Mouse (Mus musculus) testis, adult 2 months (tissue): ENCODE measurements around the gene Ubr2.

Source experiments
- CTCF ChIP-seq: fragments of 200-500 bp; IDR thresholded peaks from 2 replicates; pipeline ENCODE4 v1.5.1; 2012; ENCODE audit warnings: low read depth, mild to moderate bottlenecking, inconsistent platforms, low read length, moderate library complexity; ENCODE audit not compliant: control insufficient read depth, insufficient read depth, insufficient replicate concordance
- POLR2A ChIP-seq: fragments of 200-500 bp; IDR thresholded peaks from 2 replicates; pipeline ENCODE4 v1.6.1; 2012; ENCODE audit warnings: low read depth, mild to moderate bottlenecking, inconsistent platforms, low read length, moderate library complexity; ENCODE audit not compliant: control insufficient read depth

DNA sequence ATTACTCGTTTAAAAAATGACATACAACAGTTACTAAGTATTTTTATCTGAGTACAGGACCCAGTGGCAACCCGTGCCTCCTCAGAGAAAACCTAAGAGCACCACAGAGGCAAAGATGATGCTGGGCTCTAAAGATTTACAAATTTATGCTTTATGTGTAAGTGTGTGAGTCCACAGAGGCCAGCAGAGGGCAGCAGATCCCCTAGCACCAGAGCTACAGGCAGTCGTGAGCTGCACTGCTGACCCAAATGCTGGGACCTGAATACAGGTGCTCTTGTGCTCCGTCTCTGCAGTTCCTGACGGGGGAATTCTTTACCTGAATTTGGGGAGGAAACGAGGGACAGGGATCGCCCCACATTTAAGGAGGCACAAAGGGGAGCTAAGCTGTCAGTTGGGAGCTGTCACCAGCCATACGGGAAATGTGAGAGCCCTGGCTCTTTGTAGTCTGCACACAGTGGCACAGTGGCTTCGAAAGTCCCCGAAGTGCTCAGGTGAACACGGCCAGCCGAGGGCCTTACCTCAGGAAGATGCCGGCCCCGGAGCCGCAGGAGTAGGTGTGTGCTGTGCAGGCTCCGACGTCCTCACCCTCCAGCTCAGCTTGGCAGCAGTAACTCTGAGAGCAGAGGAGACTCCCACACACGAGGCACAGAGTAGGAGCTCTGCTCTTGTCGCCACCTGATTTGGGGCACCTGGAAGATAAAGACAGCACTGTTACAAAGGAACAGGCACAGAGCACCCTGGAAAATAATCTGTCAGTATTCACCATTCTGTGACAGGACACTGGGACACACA is 76.6 kb downstream of the Ubr2 start:
- TF ChIP-seq POLR2A (no peak), CTCF (peak; percentile 54; the same call in 1 of the 2 replicates)
